Mouse (Mus musculus): ENCODE measurements at regions not wholly inside any gene's neighbourhood (a gene's known extent, or its start where the extent isn't known, plus 50 kb on each side); places are given as distances from the start of the nearest gene placed in this dataset.

- no peak for ATAC-seq (ENCODE audit: low TSS enrichment)
Observed at GRCm38 (mm10) chr9:32906233-32906872, 270.3 kb downstream of the Ets1 start.

GRCm38 (mm10) chr9:32910641-32911040 lies 274.6 kb downstream of the Ets1 start:
- no peak for ATAC-seq (ENCODE audit: low TSS enrichment)

GRCm38 (mm10) chr9:32915633-32916032 lies 279.6 kb downstream of the Ets1 start:
- ATAC-seq (ENCODE audit: low TSS enrichment) = no peak

GRCm38 (mm10) chr9:32916731-32917130 lies 280.7 kb downstream of the Ets1 start:
- no peak for ATAC-seq (ENCODE audit: low TSS enrichment)

- no peak for ATAC-seq (ENCODE audit: low TSS enrichment)
Observed at GRCm38 (mm10) chr9:32923925-32924324, 287.9 kb downstream of the Ets1 start.

GRCm38 (mm10) chr9:32924333-32924886 lies 288.4 kb downstream of the Ets1 start:
- no peak for ATAC-seq (ENCODE audit: low TSS enrichment)

- no peak for ATAC-seq (ENCODE audit: low TSS enrichment)
Observed at GRCm38 (mm10) chr9:32925036-32925435, 289.0 kb downstream of the Ets1 start.

GRCm38 (mm10) chr9:32925720-32926595 lies 289.9 kb downstream of the Ets1 start:
- ATAC-seq (ENCODE audit: low TSS enrichment) = no peak

- ATAC-seq (ENCODE audit: low TSS enrichment) = no peak
Observed at GRCm38 (mm10) chr9:32927656-32928055, 291.6 kb downstream of the Ets1 start.

GRCm38 (mm10) chr9:32928289-32929000 lies 292.4 kb downstream of the Ets1 start:
- ATAC-seq (ENCODE audit: low TSS enrichment) = no peak

GRCm38 (mm10) chr9:32929331-32929730 lies 293.3 kb downstream of the Ets1 start:
- ATAC-seq (ENCODE audit: low TSS enrichment) = no peak

GRCm38 (mm10) chr9:32929826-32930225 lies 293.8 kb downstream of the Ets1 start:
- ATAC-seq (ENCODE audit: low TSS enrichment) = no peak

- ATAC-seq (ENCODE audit: low TSS enrichment) = no peak
Observed at GRCm38 (mm10) chr9:32931266-32932005, 295.4 kb downstream of the Ets1 start.

- no peak for ATAC-seq (ENCODE audit: low TSS enrichment)
Observed at GRCm38 (mm10) chr9:32933237-32934071, 297.4 kb downstream of the Ets1 start.

GRCm38 (mm10) chr9:32934436-32934835 lies 298.4 kb downstream of the Ets1 start:
- no peak for ATAC-seq (ENCODE audit: low TSS enrichment)

- no peak for ATAC-seq (ENCODE audit: low TSS enrichment)
Observed at GRCm38 (mm10) chr9:32936462-32936861, 300.4 kb downstream of the Ets1 start.

GRCm38 (mm10) chr9:32937391-32937790 lies 301.4 kb downstream of the Ets1 start:
- no peak for ATAC-seq (ENCODE audit: low TSS enrichment)

GRCm38 (mm10) chr9:32938857-32939256 lies 302.8 kb downstream of the Ets1 start:
- ATAC-seq (ENCODE audit: low TSS enrichment) = no peak

- ATAC-seq (ENCODE audit: low TSS enrichment) = no peak
Observed at GRCm38 (mm10) chr9:32939626-32940025, 303.6 kb downstream of the Ets1 start.

- ATAC-seq (ENCODE audit: low TSS enrichment) = peak; percentile 97
Observed at GRCm38 (mm10) chr9:32940111-32940813, 304.2 kb downstream of the Ets1 start.
